In the genomic region with DNA sequence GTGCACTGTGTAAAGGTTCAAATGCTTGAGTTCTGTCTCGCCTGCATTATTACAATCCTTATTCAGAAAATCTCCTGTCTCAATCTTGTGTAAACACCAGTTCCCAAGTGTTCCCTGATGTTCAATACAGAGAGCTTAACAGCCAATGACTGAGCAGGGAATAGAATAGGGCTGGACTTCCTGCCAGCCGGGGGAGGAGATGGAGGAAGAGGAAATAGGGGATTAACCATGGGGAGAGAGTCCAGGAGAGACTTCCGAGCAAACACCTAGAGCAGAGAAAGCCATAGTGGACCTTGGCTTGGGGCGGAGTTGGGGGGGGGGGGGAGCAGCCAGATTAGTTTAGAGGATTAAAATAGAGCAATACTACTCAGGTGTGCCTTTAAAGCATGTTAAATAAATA, we compare ENCODE assay signal across 12 mouse cellular contexts. TPM values are rescaled to one million over a fixed set of nuclear protein-coding genes. Genes with fewer than 3 reads are reported as not detected.
DNase-seq lines count a peak whose midpoint lies in the region; ATAC-seq and TF ChIP-seq lines count a peak whose summit lies in the region.
"Had no signal": no experiment of that assay in that cellular context is flagged by ENCODE, and none has a peak within 500 bp of the region (broad histone marks: within the 10 kb centered on the region; RNA-seq: fewer than 3 reads in every experiment).

No protein-coding gene starts in this region.

- ATAC-seq in liver, embryonic 15.5 days (ENCODE audit: insufficient read depth): peak; percentile 81
- ATAC-seq in granulocyte monocyte progenitor cell, adult 5-6 weeks (replicated peaks; ENCODE audit: poor library complexity, severe bottlenecking): no peak

- 0 out of 2 replicates have a peak overlapping the region, but pooled peaks have one; percentile 11 for H3K27ac ChIP-seq in liver, embryonic 15.5 days (replicated peaks)
- H3K27ac ChIP-seq: layer of hippocampus, adult 2 months; neural tube, embryonic 13.5 days had no signal

- H3K9me3 ChIP-seq in E14TG2a.4 (ENCODE audit: low read length): no peaks in the 10 kb centered on the region
- H3K9me3 ChIP-seq in liver, embryonic 15.5 days (replicated peaks): no peaks in the 10 kb centered on the region
- H3K9me3 ChIP-seq: neural tube, embryonic 13.5 days had no signal

- H3K4me1 ChIP-seq in E14TG2a.4 (replicated peaks; ENCODE audit: low read depth, low read length): peaks cover 25% of the 10 kb centered on the region
- peaks cover 15% of the 10 kb centered on the region for H3K4me1 ChIP-seq in liver, embryonic 15.5 days (replicated peaks)

- no peak for TF ChIP-seq CTCF in E14TG2a.4 (conservative IDR thresholded peaks at IDR 0.05; ENCODE audit: low read length)

- no peaks in the 10 kb centered on the region for H3K27me3 ChIP-seq in E14TG2a.4 (ENCODE audit: insufficient read depth, low read length)
- H3K27me3 ChIP-seq in liver, embryonic 15.5 days: no peaks in the 10 kb centered on the region
- H3K27me3 ChIP-seq: neural tube, embryonic 13.5 days had no signal

- H3K9ac ChIP-seq in liver, embryonic 15.5 days: no peak overlapping the region
- H3K9ac ChIP-seq: neural tube, embryonic 13.5 days had no signal

- DNase-seq in kidney, adult 8-10 months: peak; percentile 36 to 38
- DNase-seq in kidney, postnatal 14 days: no peak
- peak; percentile 53 for DNase-seq in adipocyte (ENCODE audit: low spot score)
- DNase-seq in ovary, postnatal 10 days (ENCODE audit: low spot score): no peak
- DNase-seq in left cerebral cortex, adult 11 months (ENCODE audit: low spot score): no peak
- DNase-seq: lung, postnatal 14 days; right cerebral cortex, postnatal 14 days had no signal

- H3K36me3 ChIP-seq in E14TG2a.4 (ENCODE audit: insufficient read depth, low read length): peaks cover 14% of the 10 kb centered on the region
- H3K36me3 ChIP-seq in liver, embryonic 15.5 days (replicated peaks): peaks cover 14% of the 10 kb centered on the region

- H3K4me3 ChIP-seq in E14TG2a.4 (replicated peaks; ENCODE audit: low read length): peak overlapping the region; percentile 43
- H3K4me3 ChIP-seq in liver, embryonic 15.5 days (replicated peaks): no peak overlapping the region
- H3K4me3 ChIP-seq: layer of hippocampus, adult 2 months; neural tube, embryonic 13.5 days had no signal

- WGBS in liver, embryonic 15.5 days (ENCODE audit: insufficient replicate concordance): 55% methylated on average over 4 of the region's 4 CpGs

- H3K4me2 ChIP-seq in liver, embryonic 15.5 days: no peak overlapping the region
- H3K4me2 ChIP-seq: neural tube, embryonic 13.5 days had no signal

RNA-seq across cellular contexts. Expression of a gene that starts 51.3 kb away (rescaled TPM):
- 7.2 and 8.0 TPM in 2 replicates for polyA plus RNA-seq in liver, embryonic 15.5 days (2015; fragmentation: Nextera tagmentation; extraction: Ambion mirVana)
- 17.2 and 22.6 TPM in 2 replicates for total RNA-seq in granulocyte monocyte progenitor cell, adult 5-6 weeks (2014; fragmentation: Nextera tagmentation)
- 31.3 and 36.1 TPM in 2 replicates for total RNA-seq in granulocyte monocyte progenitor cell, adult 5-6 weeks (2017)

Comparison
In these comparisons a context has a peak if more than half of its experiments do, and no peak if none do; other contexts are left out.
1. DNase-seq: peak in kidney, adult 8-10 months (2 of 2) and adipocyte (single experiment); none in kidney, postnatal 14 days (single experiment), ovary, postnatal 10 days (single experiment) and left cerebral cortex, adult 11 months (single experiment).